Mouse (Mus musculus) midbrain, embryonic 11.5 days (tissue): ENCODE measurements around the gene BC049715. TPM values are rescaled to one million over a fixed set of nuclear protein-coding genes. Genes with fewer than 3 reads are reported as not detected.

Experiments used
- ATAC-seq: fragments of 200-750 bp; cut with Nextera tagmentation; 2 replicates; pipeline ENCODE4 v1.8.0; 2017; ENCODE audit warnings: moderate TSS enrichment, moderate library complexity; ENCODE audit not compliant: low FRiP score
- DNase-seq: peaks from one replicate; pipeline ENCODE4 v3.0.0; 2015; ENCODE audit warnings: low spot score; ENCODE audit errors: missing footprints
- H3K27ac ChIP-seq: fragments of 300-500 bp; sonication (generic); 2 replicates; pipeline ENCODE4 v1.5.1; 2014; ENCODE audit warnings: low read depth, low read length
- H3K27me3 ChIP-seq: fragments of 300-500 bp; sonication (generic); 2 replicates; pipeline ENCODE4 v1.6.1; 2014; ENCODE audit warnings: mild to moderate bottlenecking, low read length, moderate library complexity, mixed read lengths; ENCODE audit not compliant: control insufficient read depth, insufficient read depth
- H3K36me3 ChIP-seq: fragments of 300-500 bp; sonication (generic); 2 replicates; pipeline ENCODE4 v1.6.1; 2014; ENCODE audit warnings: mild to moderate bottlenecking, low read length, moderate library complexity, mixed read lengths; ENCODE audit not compliant: control insufficient read depth, insufficient read depth
- H3K4me1 ChIP-seq: fragments of 300-500 bp; sonication (generic); 2 replicates; pipeline ENCODE4 v1.6.1; 2014; ENCODE audit warnings: low read length; ENCODE audit not compliant: control insufficient read depth, insufficient read depth
- H3K4me2 ChIP-seq: fragments of 300-500 bp; sonication (generic); 2 replicates; pipeline ENCODE4 v1.6.1; 2014; ENCODE audit warnings: mild to moderate bottlenecking, moderate library complexity
- H3K4me3 ChIP-seq: fragments of 300-500 bp; sonication (generic); 2 replicates; pipeline ENCODE4 v1.5.1; 2014; ENCODE audit warnings: low read depth, low read length
- H3K9ac ChIP-seq: fragments of 300-500 bp; sonication (generic); 2 replicates; pipeline ENCODE4 v1.6.1; 2014; ENCODE audit warnings: low read length
- H3K9me3 ChIP-seq: fragments of 300-500 bp; sonication (generic); 2 replicates; pipeline ENCODE4 v1.6.1; 2016; ENCODE audit warnings: low read length; ENCODE audit not compliant: control insufficient read depth
- WGBS: fragments of 180-500 bp; shearing (Covaris S2); extraction: QIAGEN DNeasy Blood & Tissue Kit; methylation state at CpG from one replicate; pipeline ENCODE4 v1.1.7; 2014; 5-methylcytosine and 5-hydroxymethylcytosine counted together
- polyA plus RNA-seq: library from polyadenylated mRNA; unstranded; fragments of >200 nt; fragmentation: Nextera tagmentation; extraction: Ambion mirVana; gene quantifications from 2 replicates; pipeline ENCODE4 v1.2.1, GENCODE M21; 2014

BC049715 gene
- polyA plus RNA-seq, 1 experiment from 2014 or later: 1.2 TPM

DNA sequence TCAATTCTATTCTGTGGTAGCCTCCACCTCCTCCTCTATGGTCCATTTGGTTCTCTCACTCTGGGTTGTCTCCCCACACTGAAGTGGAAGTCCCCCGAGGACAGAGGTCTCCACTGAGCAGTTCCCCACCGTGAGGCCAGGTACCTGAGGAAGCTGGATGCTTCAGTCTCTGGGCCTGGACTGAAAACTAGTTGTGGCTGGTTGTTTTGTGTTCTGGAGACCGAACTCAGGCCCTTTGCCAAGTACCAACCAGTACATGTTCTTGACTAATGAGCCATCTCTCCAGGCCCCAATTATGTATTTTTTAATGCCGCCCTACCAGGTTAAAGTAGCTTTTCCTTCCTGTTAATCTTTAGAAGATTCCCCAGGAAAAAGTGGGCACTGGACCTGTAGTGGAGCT is 24.9 kb downstream of the BC049715 start:
- Histone ChIP-seq H3K27ac (no peak overlapping the region), H3K4me1 (no peaks in the 10 kb centered on the region), H3K27me3 (no peaks in the 10 kb centered on the region), H3K4me2 (no peak overlapping the region), H3K4me3 (no peak overlapping the region), H3K9me3 (no peaks in the 10 kb centered on the region), H3K9ac (no peak overlapping the region), H3K36me3 (no peaks in the 10 kb centered on the region)
- no peak for DNase-seq
- ATAC-seq: no peak
- WGBS: 92% methylated on average over 4 of the region's 4 CpGs

DNA sequence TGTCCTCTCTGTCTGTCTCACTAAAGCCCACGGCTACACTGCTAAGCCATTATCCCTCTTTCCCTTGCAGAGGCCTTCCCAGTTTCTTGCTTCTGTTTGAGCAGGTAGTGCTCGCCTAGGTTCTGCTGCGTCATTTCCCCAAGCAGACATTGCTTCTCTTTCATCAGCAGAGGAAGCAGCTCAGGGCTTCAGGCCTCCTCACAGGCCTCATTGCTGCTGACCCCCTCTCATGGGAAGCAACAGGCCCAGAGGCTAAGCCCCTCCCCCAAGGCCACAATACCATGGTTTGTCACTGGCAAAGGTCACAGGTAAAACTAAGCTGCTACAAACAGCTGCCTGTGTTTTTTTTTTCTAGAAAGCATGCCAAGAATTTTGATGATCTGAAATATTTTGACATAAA is 25.3 kb downstream of the BC049715 start:
- DNase-seq (peak; percentile 80), ATAC-seq (no peak)
- no peaks in the 10 kb centered on the region for H3K9me3 ChIP-seq
- whole genome bisulfite sequencing: 57% methylated on average over 3 of the region's 3 CpGs
- no peak overlapping the region for H3K27ac ChIP-seq
- H3K36me3 ChIP-seq: no peaks in the 10 kb centered on the region
- H3K4me3 ChIP-seq: no peak overlapping the region
- no peak overlapping the region for H3K9ac ChIP-seq
- H3K4me1 ChIP-seq: no peaks in the 10 kb centered on the region
- H3K4me2 ChIP-seq: no peak overlapping the region
- H3K27me3 ChIP-seq: no peaks in the 10 kb centered on the region

DNA sequence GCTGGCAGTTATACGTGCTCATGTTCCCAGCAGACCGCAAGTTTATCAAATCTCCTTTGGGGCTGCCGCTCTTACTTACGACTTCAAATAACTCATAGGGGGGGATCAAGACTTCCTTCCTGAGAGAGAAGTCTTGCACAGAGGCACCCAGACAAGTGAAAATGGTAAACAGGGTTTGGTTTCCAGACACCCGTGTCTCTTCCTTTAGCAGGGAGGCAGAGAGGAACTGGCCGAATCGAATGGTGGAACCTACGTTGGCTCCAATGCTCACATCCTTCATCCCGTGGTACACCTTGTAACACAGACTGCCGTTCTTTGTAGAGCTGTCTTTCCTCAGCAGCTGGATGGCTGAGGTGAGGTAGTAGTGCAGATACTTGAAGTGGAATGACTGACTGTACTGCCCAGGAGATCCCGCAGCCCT is 26.9 kb downstream of the BC049715 start:
- H3K4me2 ChIP-seq: no peak overlapping the region
- H3K4me1 ChIP-seq: no peaks in the 10 kb centered on the region
- peak; percentile 35 for DNase-seq
- no peak overlapping the region for H3K27ac ChIP-seq
- no peak overlapping the region for H3K9ac ChIP-seq
- H3K4me3 ChIP-seq: no peak overlapping the region
- no peaks in the 10 kb centered on the region for H3K27me3 ChIP-seq
- no peaks in the 10 kb centered on the region for H3K9me3 ChIP-seq
- WGBS: 92% methylated on average over 11 of the region's 11 CpGs
- H3K36me3 ChIP-seq: no peaks in the 10 kb centered on the region
- no peak for ATAC-seq

DNA sequence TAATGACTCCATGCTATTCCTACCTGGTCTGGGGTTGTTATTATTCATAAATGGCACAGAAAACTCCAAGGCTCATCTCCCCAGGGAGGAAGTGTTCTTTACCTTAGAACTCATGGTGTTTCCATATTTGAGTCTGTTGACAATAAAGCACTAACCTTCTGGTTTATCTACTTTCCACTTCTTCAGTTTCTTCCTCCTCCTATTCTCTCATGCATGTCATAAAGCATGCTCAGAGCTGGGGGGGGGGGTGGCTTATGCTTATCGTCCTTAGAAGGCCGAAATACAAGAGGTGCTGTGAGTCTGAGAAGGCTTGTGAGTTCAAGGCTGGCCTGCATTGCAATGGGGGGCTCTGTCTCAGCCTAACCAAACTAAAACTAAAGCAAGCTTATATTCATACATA is 27.8 kb downstream of the BC049715 start:
- Histone ChIP-seq H3K27ac (no peak overlapping the region), H3K9me3 (no peaks in the 10 kb centered on the region), H3K4me2 (no peak overlapping the region), H3K36me3 (no peaks in the 10 kb centered on the region), H3K4me1 (no peaks in the 10 kb centered on the region), H3K27me3 (no peaks in the 10 kb centered on the region), H3K4me3 (no peak overlapping the region), H3K9ac (no peak overlapping the region)
- no peak for ATAC-seq
- no peak for DNase-seq
- WGBS: 66% methylated on average over 2 of the region's 2 CpGs

DNA sequence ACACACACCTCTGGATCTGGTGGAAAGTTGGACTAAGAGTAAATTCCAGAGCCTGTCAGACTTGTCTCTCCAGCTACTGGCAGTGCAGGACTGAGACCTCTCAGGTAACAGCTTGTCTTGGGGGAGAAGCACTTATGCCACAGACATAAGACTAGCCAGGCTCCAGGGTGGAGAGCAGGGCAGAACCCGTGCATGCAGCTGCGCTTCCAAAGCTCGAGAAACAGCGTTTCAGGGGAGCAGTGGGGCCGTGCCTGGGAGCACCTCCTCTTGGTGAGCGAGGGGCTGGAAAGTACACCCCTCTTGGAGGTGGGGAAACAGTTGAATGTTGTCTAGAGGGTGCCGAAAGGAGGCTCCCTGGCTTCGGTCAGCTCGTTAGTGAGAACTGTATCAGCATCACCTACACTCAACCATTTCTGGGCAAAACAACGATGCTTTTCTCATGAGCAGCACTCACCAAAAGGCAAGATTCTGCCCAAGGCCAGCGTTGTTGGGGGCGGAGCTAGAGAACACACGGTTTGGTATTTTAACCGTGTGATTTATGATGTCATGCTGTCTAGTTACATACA is 28.7 kb downstream of the BC049715 start:
- H3K36me3 ChIP-seq: no peaks in the 10 kb centered on the region
- 76% methylated on average over 14 of the region's 14 CpGs for WGBS
- H3K4me2 ChIP-seq: no peak overlapping the region
- H3K9me3 ChIP-seq: no peaks in the 10 kb centered on the region
- DNase-seq (no peak), ATAC-seq (no peak)
- no peaks in the 10 kb centered on the region for H3K4me1 ChIP-seq
- H3K27me3 ChIP-seq: no peaks in the 10 kb centered on the region
- H3K4me3 ChIP-seq: no peak overlapping the region
- H3K9ac ChIP-seq: no peak overlapping the region
- H3K27ac ChIP-seq: no peak overlapping the region

DNA sequence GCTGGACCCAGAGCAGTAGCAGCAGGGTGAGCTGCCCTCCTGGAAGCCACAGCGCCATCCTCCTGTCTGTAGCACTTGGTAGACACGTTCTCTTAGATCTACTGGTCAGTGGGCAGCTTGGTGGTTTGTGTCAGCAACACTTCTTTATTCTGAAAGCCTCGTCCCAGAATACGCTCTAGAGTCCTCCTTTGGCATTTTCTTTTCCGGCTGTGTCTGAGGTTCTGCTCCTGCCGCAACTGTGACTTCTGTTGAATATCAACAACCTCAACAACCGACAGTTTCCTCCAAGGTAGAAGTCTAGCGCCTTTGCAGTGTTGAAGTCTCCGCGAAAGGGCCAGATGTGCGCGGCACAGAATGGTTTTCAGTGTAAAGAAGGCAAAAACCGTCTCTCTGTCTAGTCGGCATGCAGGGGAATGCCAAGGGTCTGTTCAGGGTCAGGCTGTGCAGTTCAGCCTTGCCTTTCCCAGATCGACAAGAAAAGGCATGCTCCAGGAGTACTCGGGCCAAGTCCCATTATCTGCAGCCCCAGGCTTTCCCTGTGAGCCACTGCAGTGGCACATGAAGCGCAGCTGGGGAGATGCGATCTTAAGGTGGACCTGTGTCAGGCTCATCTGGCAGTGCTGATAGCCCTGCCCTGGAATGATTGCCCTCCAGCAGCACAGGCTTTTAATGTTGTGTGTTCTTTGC is 29.9 kb downstream of the BC049715 start, which contains the start of gene Art4:
Gene Art4, minus strand, starts transcription at position 548 of the 687 bp plus-strand sequence.
- Histone ChIP-seq H3K4me1 (no peaks in the 10 kb centered on the region), H3K9ac (no peak within 1 kb of the TSS), H3K36me3 (no peaks in the 10 kb centered on the region), H3K27me3 (no peaks in the 10 kb centered on the region), H3K27ac (no peak within 1 kb of the TSS), H3K4me2 (no peak within 1 kb of the TSS), H3K4me3 (no peak within 1 kb of the TSS), H3K9me3 (no peaks in the 10 kb centered on the region)
- 81% methylated on average over 18 of the region's 18 CpGs for WGBS
- DNase-seq (no peak), ATAC-seq (no peak)

DNA sequence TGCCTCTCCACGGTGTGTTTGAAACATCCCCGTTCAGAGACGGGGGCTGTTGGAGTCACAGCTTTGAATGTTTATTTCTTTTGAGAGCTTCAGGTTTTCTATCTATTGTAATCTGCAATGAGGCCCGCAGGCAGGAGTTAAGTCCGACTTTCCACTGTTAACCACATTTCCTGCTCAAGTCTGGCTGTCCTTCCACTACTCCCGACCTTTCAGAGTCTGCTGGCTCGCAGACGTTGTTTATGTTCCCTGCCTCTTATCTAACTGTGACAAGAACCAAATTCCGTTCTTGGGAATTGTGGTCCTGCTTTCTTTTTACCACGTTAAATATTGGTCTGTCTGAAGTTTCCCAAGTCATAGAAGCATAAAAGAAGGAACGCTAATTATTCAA is 30.4 kb downstream of the BC049715 start:
- H3K4me3 ChIP-seq: no peak overlapping the region

DNA sequence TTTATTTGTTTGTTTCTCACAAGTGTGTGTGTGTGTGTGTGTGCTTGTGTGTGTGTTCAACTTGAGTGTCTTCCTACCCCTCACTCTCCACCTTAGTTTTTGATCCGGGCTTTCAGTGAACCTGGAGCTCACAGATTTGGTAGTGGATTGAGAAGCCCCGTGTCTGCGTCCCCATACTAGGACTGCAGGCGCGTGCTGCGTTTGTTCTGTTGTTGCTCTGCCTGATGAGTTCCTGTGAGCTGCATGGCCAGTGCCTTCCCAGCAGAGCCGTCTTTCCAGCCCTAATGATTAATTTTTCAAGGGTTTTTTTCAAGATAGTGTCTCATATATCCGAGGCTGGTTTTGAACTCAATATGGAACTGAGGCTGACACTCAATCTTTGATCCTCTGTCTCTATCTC is 31.0 kb downstream of the BC049715 start:
- DNase-seq: no peak
- Histone ChIP-seq H3K36me3 (no peaks in the 10 kb centered on the region), H3K9ac (no peak overlapping the region), H3K9me3 (no peaks in the 10 kb centered on the region), H3K27ac (no peak overlapping the region), H3K4me2 (no peak overlapping the region), H3K4me3 (no peak overlapping the region), H3K4me1 (no peaks in the 10 kb centered on the region), H3K27me3 (no peaks in the 10 kb centered on the region)
- no peak for ATAC-seq
- WGBS: 81% methylated on average over 8 of the region's 8 CpGs

More for the DNA sequence above, 30.4 kb downstream of the BC049715 start:
- DNase-seq (no peak), ATAC-seq (no peak)
- Histone ChIP-seq H3K9me3 (no peaks in the 10 kb centered on the region), H3K36me3 (no peaks in the 10 kb centered on the region), H3K4me1 (no peaks in the 10 kb centered on the region), H3K9ac (no peak overlapping the region), H3K27ac (no peak overlapping the region), H3K4me2 (no peak overlapping the region), H3K27me3 (no peaks in the 10 kb centered on the region)
- WGBS: 71% methylated on average over 11 of the region's 11 CpGs

DNA sequence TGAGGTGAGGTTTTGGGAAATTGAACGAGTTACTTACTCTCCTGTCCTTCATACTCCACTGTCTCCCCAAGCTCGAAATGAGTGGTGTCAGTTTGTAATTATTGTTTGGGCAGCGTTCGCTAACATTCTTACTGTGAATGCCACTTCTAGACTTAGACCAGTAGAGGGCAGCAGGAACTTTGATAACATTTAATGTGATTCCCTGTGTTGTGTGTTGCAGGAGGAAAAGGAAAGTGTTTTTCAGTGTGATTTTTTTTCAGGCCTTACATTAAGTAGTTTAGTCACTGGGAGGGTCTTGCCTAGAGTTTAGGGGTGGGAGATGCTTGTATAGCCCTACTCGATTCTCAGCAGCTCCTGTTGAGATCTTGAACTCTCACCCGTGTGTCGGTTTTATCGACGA is 33.6 kb downstream of the BC049715 start:
- Histone ChIP-seq H3K4me1 (no peaks in the 10 kb centered on the region), H3K9me3 (no peaks in the 10 kb centered on the region), H3K36me3 (no peaks in the 10 kb centered on the region), H3K4me2 (no peak overlapping the region), H3K27ac (no peak overlapping the region), H3K4me3 (no peak overlapping the region), H3K27me3 (no peaks in the 10 kb centered on the region), H3K9ac (no peak overlapping the region)
- WGBS: 53% methylated on average over 9 of the region's 9 CpGs
- ATAC-seq (peak; percentile 54; the same call in 1 of the 2 replicates), DNase-seq (peak; percentile 90)
